Mouse (Mus musculus) brown adipose tissue, adult 24 weeks (tissue): ENCODE measurements around the gene Abcb5. TPM values are rescaled to one million over a fixed set of nuclear protein-coding genes. Genes with fewer than 3 reads are reported as not detected.
A peak's percentile ranks its signal among the peaks of the same experiment; 100 is the strongest.

Experiments used
- H3K27ac ChIP-seq: fragments of 200-500 bp; replicated peaks from 2 replicates; pipeline ENCODE4 v1.5.1; 2012; ENCODE audit warnings: low read depth, mild to moderate bottlenecking, low read length
- H3K4me1 ChIP-seq: fragments of 200-500 bp; 2 replicates; pipeline ENCODE4 v1.6.1; 2012; ENCODE audit warnings: low read length, mixed read lengths; ENCODE audit not compliant: control insufficient read depth, insufficient read depth, insufficient read length
- H3K4me3 ChIP-seq: fragments of 200-500 bp; 2 replicates; pipeline ENCODE4 v1.5.1; 2012; ENCODE audit warnings: low read depth, mild to moderate bottlenecking, low read length, moderate library complexity; ENCODE audit not compliant: insufficient read depth
- polyA plus RNA-seq: library from polyadenylated mRNA; stranded (reverse); fragments of >200 nt; gene quantifications from 2 replicates; pipeline ENCODE4 v1.2.4, GENCODE M21; 2012; ENCODE audit not compliant: missing spikeins, insufficient read depth, insufficient read length

Gene Abcb5
- polyA plus RNA-seq, 1 experiment, result not detected

- no peak overlapping the region for H3K4me3 ChIP-seq
- no peaks in the 10 kb centered on the region for H3K4me1 ChIP-seq
These were observed 111.8 kb downstream of the Abcb5 start for GRCm38 (mm10) chr12:118854401-118854800.

GRCm38 (mm10) chr12:118853331-118853730 is 112.9 kb downstream of the Abcb5 start:
- no peak overlapping the region for H3K4me3 ChIP-seq

More at GRCm38 (mm10) chr12:118854401-118854800, 111.8 kb downstream of the Abcb5 start:
- no peak overlapping the region for H3K27ac ChIP-seq

GRCm38 (mm10) chr12:118850851-118851410 is 115.3 kb downstream of the Abcb5 start:
- Histone ChIP-seq H3K4me1 (no peaks in the 10 kb centered on the region; the same call in 1 of the 2 replicates), H3K27ac (no peak overlapping the region), H3K4me3 (no peak overlapping the region)

More at GRCm38 (mm10) chr12:118853331-118853730, 112.9 kb downstream of the Abcb5 start:
- H3K4me1 ChIP-seq, result no peaks in the 10 kb centered on the region; the same call in 1 of the 2 replicates
- H3K27ac ChIP-seq, result no peak overlapping the region

GRCm38 (mm10) chr12:118849996-118850395 is 116.2 kb downstream of the Abcb5 start:
- Histone ChIP-seq H3K4me1 (no peaks in the 10 kb centered on the region; the same call in 1 of the 2 replicates), H3K4me3 (no peak overlapping the region), H3K27ac (no peak overlapping the region)

GRCm38 (mm10) chr12:118849203-118849861 is 116.9 kb downstream of the Abcb5 start:
- Histone ChIP-seq H3K4me1 (no peaks in the 10 kb centered on the region; the same call in 1 of the 2 replicates), H3K4me3 (no peak overlapping the region), H3K27ac (no peak overlapping the region)

GRCm38 (mm10) chr12:118848496-118849202 is 117.6 kb downstream of the Abcb5 start:
- Histone ChIP-seq H3K4me1 (no peaks in the 10 kb centered on the region; the same call in 1 of the 2 replicates), H3K27ac (no peak overlapping the region), H3K4me3 (peak overlapping the region; percentile 37; the same call in 1 of the 2 replicates)

GRCm38 (mm10) chr12:118847861-118848495 is 118.2 kb downstream of the Abcb5 start:
- no peak overlapping the region for H3K27ac ChIP-seq
- peak overlapping the region; percentile 37; the same call in 1 of the 2 replicates for H3K4me3 ChIP-seq
- no peaks in the 10 kb centered on the region; the same call in 1 of the 2 replicates for H3K4me1 ChIP-seq

- no peak overlapping the region for H3K27ac ChIP-seq
- no peaks in the 10 kb centered on the region; the same call in 1 of the 2 replicates for H3K4me1 ChIP-seq
- no peak overlapping the region for H3K4me3 ChIP-seq
These were observed 118.8 kb downstream of the Abcb5 start for GRCm38 (mm10) chr12:118847381-118847780.

- H3K4me3 ChIP-seq, result peak overlapping the region; percentile 19
- H3K27ac ChIP-seq, result no peak overlapping the region
- no peaks in the 10 kb centered on the region; the same call in 1 of the 2 replicates for H3K4me1 ChIP-seq
These were observed 119.4 kb downstream of the Abcb5 start for GRCm38 (mm10) chr12:118846649-118847321.

- Histone ChIP-seq H3K27ac (no peak within 1 kb of the TSS), H3K4me3 (peak within 1 kb of the TSS; percentile 19), H3K4me1 (no peaks in the 10 kb centered on the region; the same call in 1 of the 2 replicates)
These were observed 120.0 kb downstream of the Abcb5 start, which contains the start of gene Sp8 for GRCm38 (mm10) chr12:118846221-118846620. Gene Sp8, plus strand, starts transcription at chr12:118846329.

GRCm38 (mm10) chr12:118845351-118845750 is 120.9 kb downstream of the Abcb5 start:
- no peak overlapping the region for H3K4me3 ChIP-seq
- no peaks in the 10 kb centered on the region; the same call in 1 of the 2 replicates for H3K4me1 ChIP-seq
- H3K27ac ChIP-seq, result no peak overlapping the region

- Histone ChIP-seq H3K4me1 (no peaks in the 10 kb centered on the region; the same call in 1 of the 2 replicates), H3K4me3 (no peak overlapping the region), H3K27ac (no peak overlapping the region)
These were observed 121.4 kb downstream of the Abcb5 start for GRCm38 (mm10) chr12:118844841-118845240.

- H3K4me1 ChIP-seq, result no peaks in the 10 kb centered on the region; the same call in 1 of the 2 replicates
- H3K27ac ChIP-seq, result no peak overlapping the region
- no peak overlapping the region for H3K4me3 ChIP-seq
These were observed 122.1 kb downstream of the Abcb5 start for GRCm38 (mm10) chr12:118844111-118844510.

- Histone ChIP-seq H3K4me3 (no peak overlapping the region), H3K4me1 (no peaks in the 10 kb centered on the region), H3K27ac (no peak overlapping the region)
These were observed 123.4 kb downstream of the Abcb5 start for GRCm38 (mm10) chr12:118842671-118843411.
